In genomic region chr7:117564627-117565026, GRCm38 (mm10) we compare ENCODE assay signal across 32 mouse cellular contexts.
"Had no signal": no experiment of that assay in that cellular context is flagged by ENCODE, and none has a peak within 500 bp of the region (broad histone marks: within the 10 kb centered on the region; RNA-seq: fewer than 3 reads in every experiment).

No protein-coding gene starts in this region.

- DNase-seq: heart, postnatal 10 days; heart, postnatal 14 days; heart, postnatal 36 days; heart, postnatal 4 days; kidney, adult 11 months; kidney, adult 18-20 months; kidney, adult 2 months; kidney, adult 8-10 months; kidney, adult 9 months; kidney, postnatal 10 days; kidney, postnatal 14 days; kidney, postnatal 25 days; kidney, postnatal 36 days; kidney, postnatal 4 days; layer of hippocampus, adult 9-11 months; layer of hippocampus, postnatal 36 days had no signal

- ATAC-seq: inflammation-experienced regulatory T-cells, adult 6 months; intestine, embryonic 15.5 days; intestine, embryonic 16.5 days; intestine, postnatal 0 days had no signal

- H3K9ac ChIP-seq: heart, embryonic 12.5 days; heart, embryonic 13.5 days; heart, embryonic 15.5 days; hindbrain, embryonic 14.5 days; hindbrain, embryonic 15.5 days; intestine, embryonic 15.5 days; kidney, embryonic 15.5 days had no signal

- H3K4me2 ChIP-seq: heart, embryonic 11.5 days; heart, embryonic 12.5 days; heart, embryonic 13.5 days; heart, embryonic 15.5 days; hindbrain, embryonic 14.5 days; hindbrain, embryonic 15.5 days; intestine, embryonic 15.5 days; kidney, embryonic 15.5 days had no signal

- H3K36me3 ChIP-seq: heart, embryonic 10.5 days; heart, embryonic 12.5 days; heart, embryonic 13.5 days; heart, embryonic 15.5 days; hindbrain, embryonic 10.5 days; hindbrain, embryonic 15.5 days; intestine, embryonic 15.5 days; kidney, embryonic 15.5 days had no signal

- H3K27ac ChIP-seq: heart, embryonic 10.5 days; heart, embryonic 13.5 days; heart, embryonic 15.5 days; hindbrain, embryonic 10.5 days; hindbrain, embryonic 14.5 days; hindbrain, embryonic 15.5 days; intestine, embryonic 15.5 days; kidney, embryonic 15.5 days; kidney, postnatal 0 days; layer of hippocampus, adult 2 months; left cerebral cortex, adult 2 months had no signal

- H3K9me3 ChIP-seq: heart, embryonic 10.5 days; heart, embryonic 12.5 days; heart, embryonic 13.5 days; heart, embryonic 15.5 days; hindbrain, embryonic 10.5 days; hindbrain, embryonic 15.5 days; intestine, embryonic 15.5 days; kidney, embryonic 15.5 days had no signal

- H3K27me3 ChIP-seq: heart, embryonic 12.5 days; heart, embryonic 13.5 days; heart, embryonic 15.5 days; hindbrain, embryonic 15.5 days; intestine, embryonic 15.5 days; kidney, embryonic 15.5 days had no signal

- H3K4me3 ChIP-seq: heart, embryonic 10.5 days; heart, embryonic 12.5 days; heart, embryonic 13.5 days; heart, embryonic 15.5 days; hindbrain, embryonic 10.5 days; hindbrain, embryonic 15.5 days; intestine, embryonic 15.5 days; kidney, embryonic 15.5 days; layer of hippocampus, adult 2 months; left cerebral cortex, adult 2 months had no signal
